Mouse (Mus musculus) adrenal gland, postnatal 36 days (tissue): Measurements from ENCODE around the gene Gm8879. TPM values are rescaled to one million over a fixed set of nuclear protein-coding genes. Genes with fewer than 3 reads are reported as not detected.
"Not testable (repeated sequence)": the region's sequence is repeated elsewhere in the genome, so short reads cannot be mapped to it uniquely, and the experiment has no call there.

Experiments used
- DNase-seq, 2 experiments: peaks; one replicate each; pipeline ENCODE4 v3.0.0; 2021; ENCODE audit warnings: mixed read lengths in 1 of 2
- long read RNA-seq, 2 experiments: library from polyadenylated mRNA; stranded (forward); transcript quantifications; one replicate each; pipeline ENCODE4 v2.0.0; 2021; ENCODE audit warnings: borderline sequencing depth in 2 of 2
- total RNA-seq, 2 experiments: library from RNA; stranded (reverse); gene quantifications; 2 replicates each; pipeline ENCODE4 v1.2.3; 2021

The Gm8879 gene
- total RNA-seq, result not detected
- long read RNA-seq, experiment 1, result 0 reads
- long read RNA-seq, experiment 2, result 0 reads

DNA sequence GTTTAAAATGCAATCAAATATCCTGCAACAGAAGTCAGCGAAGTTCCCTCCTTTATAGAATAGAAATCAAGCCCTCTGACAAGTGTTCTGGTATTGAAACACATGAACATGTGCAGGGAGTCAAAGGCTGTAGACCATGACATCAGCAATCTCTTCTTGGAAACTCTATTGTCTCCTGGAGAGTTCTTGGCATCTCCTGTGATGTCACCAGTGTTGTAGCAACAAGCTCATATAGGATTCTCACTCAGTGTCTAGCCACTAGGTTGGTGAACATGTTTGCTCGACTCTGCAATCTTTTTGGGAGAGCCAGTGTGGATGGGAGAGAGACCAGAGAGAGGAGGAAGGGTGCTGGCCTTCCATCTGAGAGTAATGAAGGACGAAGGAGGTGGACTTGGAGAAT is at the start of gene Gm8879:
Gene Gm8879, plus strand, starts transcription at position 301 of the 400 bp plus-strand sequence.
- not testable (repeated sequence) for DNase-seq

DNA sequence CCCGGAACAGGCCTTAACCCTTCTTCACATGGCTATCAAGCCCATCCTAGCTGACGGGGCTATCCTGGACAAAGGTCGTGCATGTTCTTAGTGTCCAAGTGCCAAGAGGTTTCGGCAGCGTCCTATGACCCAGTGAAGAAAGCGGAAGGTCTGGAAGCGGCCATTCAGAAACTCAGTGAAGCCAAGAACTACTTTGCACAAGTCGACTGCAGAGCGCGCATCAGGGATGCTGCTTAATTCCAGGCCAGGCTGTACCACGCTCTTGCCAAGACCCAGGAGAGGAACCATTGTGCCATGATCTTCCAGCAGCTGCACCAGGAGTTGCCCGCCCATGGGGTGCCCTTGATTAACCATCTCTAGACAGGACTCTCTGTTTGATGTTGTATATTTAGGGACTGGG is 10.6 kb downstream of the Gm8879 start:
- not testable (repeated sequence) for DNase-seq

Other genes starting within 250 kb of the Gm8879 start
- gene Gm8871, start 179.8 kb upstream of the Gm8879 start, total RNA-seq, result not detected
- gene Gm8857, start 179.8 kb upstream of the Gm8879 start, total RNA-seq, result not detected
- gene Gm5861, start 55.4 kb downstream of the Gm8879 start, total RNA-seq, result not detected
- gene Gm8890, start 128.4 kb downstream of the Gm8879 start, total RNA-seq, result not detected
- not detected for gene Speer1, start 213.9 kb downstream of the Gm8879 start, total RNA-seq